Mouse (Mus musculus) cerebellum, adult 9-10 months (tissue): ENCODE data around the gene Rfesd.
A peak's percentile ranks its signal among the peaks of the same experiment; 100 is the strongest.

Experiments
- DNase-seq: peaks from one replicate; pipeline ENCODE4 v3.0.0; 2022

The Rfesd gene

GRCm38 (mm10) chr13:76017974-76018843 lies at the start of gene Rfesd:
Gene Rfesd, minus strand, starts transcription at chr13:76018719.
- DNase-seq, result peak; percentile 96

GRCm38 (mm10) chr13:76064363-76064945 lies 45.9 kb upstream of the Rfesd start:
- no peak for DNase-seq

- no peak for DNase-seq
These were observed 45.0 kb upstream of the Rfesd start for GRCm38 (mm10) chr13:76063548-76063947.

GRCm38 (mm10) chr13:76062569-76062968 lies 44.0 kb upstream of the Rfesd start:
- DNase-seq, result no peak

GRCm38 (mm10) chr13:76062126-76062525 lies 43.6 kb upstream of the Rfesd start:
- DNase-seq, result no peak

- no peak for DNase-seq
These were observed 41.1 kb upstream of the Rfesd start for GRCm38 (mm10) chr13:76059591-76059990.

- no peak for DNase-seq
These were observed 38.9 kb upstream of the Rfesd start for GRCm38 (mm10) chr13:76057267-76058069.

- peak; percentile 30 for DNase-seq
These were observed 38.4 kb upstream of the Rfesd start, which contains the start of gene Gpr150 for GRCm38 (mm10) chr13:76056896-76057266. Gene Gpr150, minus strand, starts transcription at chr13:76056996.

GRCm38 (mm10) chr13:76056261-76056724 lies 37.8 kb upstream of the Rfesd start:
- peak; percentile 89 for DNase-seq

- DNase-seq, result peak; percentile 76
These were observed 37.1 kb upstream of the Rfesd start for GRCm38 (mm10) chr13:76055391-76056232.

- no peak for DNase-seq
These were observed 26.5 kb upstream of the Rfesd start for GRCm38 (mm10) chr13:76044971-76045370.

GRCm38 (mm10) chr13:76042455-76042854 lies 23.9 kb upstream of the Rfesd start:
- DNase-seq, result no peak

GRCm38 (mm10) chr13:76024588-76024987 lies 6.1 kb upstream of the Rfesd start:
- no peak for DNase-seq

GRCm38 (mm10) chr13:76021782-76022181 lies 3.3 kb upstream of the Rfesd start:
- no peak for DNase-seq

GRCm38 (mm10) chr13:76018844-76019400 lies 403 bp upstream of the Rfesd start:
- no peak for DNase-seq

- no peak for DNase-seq
These were observed 1.1 kb downstream of the Rfesd start for GRCm38 (mm10) chr13:76017465-76017864.

- DNase-seq, result no peak
These were observed 4.0 kb downstream of the Rfesd start for GRCm38 (mm10) chr13:76014511-76014910.

- DNase-seq, result no peak
These were observed 15.2 kb downstream of the Rfesd start for GRCm38 (mm10) chr13:76003272-76003671.

- no peak for DNase-seq
These were observed 26.1 kb downstream of the Rfesd start for GRCm38 (mm10) chr13:75992169-75993028.

- no peak for DNase-seq
These were observed 30.4 kb downstream of the Rfesd start for GRCm38 (mm10) chr13:75988096-75988495.

- DNase-seq, result no peak
These were observed 36.6 kb downstream of the Rfesd start for GRCm38 (mm10) chr13:75981901-75982300.
